Mouse (Mus musculus) mouse trophoblast stem cell (cell line): Measurements from ENCODE around the gene Siva1.

Source experiments
- in situ Hi-C, 2 experiments: fragments of 300-500 bp; cut with MseI, MboI; formaldehyde crosslinking; loops; 2 replicates in 1 of 2; 3 replicates in 1 of 2; pipeline ENCODE4 v1.15.1; 2025

Gene Siva1

GRCm38 (mm10) chr12:112644180-112644854 lies at the start of gene Siva1:
Siva1 (plus strand) TSS chr12:112644679.
- in situ Hi-C loops = no loop called here

GRCm38 (mm10) chr12:112594989-112595388 lies 49.5 kb upstream of the Siva1 start:
- in situ Hi-C loops = no loop called here

GRCm38 (mm10) chr12:112595626-112596025 lies 48.9 kb upstream of the Siva1 start:
- in situ Hi-C loops = no loop called here

GRCm38 (mm10) chr12:112596454-112596853 lies 48.0 kb upstream of the Siva1 start:
- in situ Hi-C loops = no loop called here

GRCm38 (mm10) chr12:112596891-112597500 lies 47.5 kb upstream of the Siva1 start:
- in situ Hi-C loops = no loop called here

GRCm38 (mm10) chr12:112597618-112598017 lies 46.9 kb upstream of the Siva1 start:
- in situ Hi-C loops = no loop called here

- in situ Hi-C loops = no loop called here
These were observed 45.3 kb upstream of the Siva1 start for GRCm38 (mm10) chr12:112599198-112599597.

GRCm38 (mm10) chr12:112599942-112600611 lies 44.4 kb upstream of the Siva1 start:
- in situ Hi-C loops = no loop called here

- in situ Hi-C loops = no loop called here
These were observed 40.5 kb upstream of the Siva1 start for GRCm38 (mm10) chr12:112604022-112604421.

GRCm38 (mm10) chr12:112604709-112605649 lies 39.5 kb upstream of the Siva1 start:
- in situ Hi-C loops = no loop called here

GRCm38 (mm10) chr12:112605766-112606165 lies 38.7 kb upstream of the Siva1 start:
- in situ Hi-C loops = no loop called here

- in situ Hi-C loops = no loop called here
These were observed 37.5 kb upstream of the Siva1 start for GRCm38 (mm10) chr12:112606998-112607397.

GRCm38 (mm10) chr12:112609031-112609430 lies 35.4 kb upstream of the Siva1 start:
- in situ Hi-C loops = no loop called here

- in situ Hi-C loops = loop anchor here (5.0 kb wide), 1 partner anchor 64 kb away; no protein-coding TSS in a partner anchor
These were observed 27.8 kb upstream of the Siva1 start for GRCm38 (mm10) chr12:112616668-112617067.

GRCm38 (mm10) chr12:112617184-112617583 lies 27.3 kb upstream of the Siva1 start:
- in situ Hi-C loops = loop anchor here (5.0 kb wide), 1 partner anchor 65 kb away; no protein-coding TSS in a partner anchor

GRCm38 (mm10) chr12:112617898-112618380 lies 26.5 kb upstream of the Siva1 start:
- in situ Hi-C loops = loop anchor here (5.0 kb wide), 1 partner anchor 66 kb away; no protein-coding TSS in a partner anchor

GRCm38 (mm10) chr12:112618981-112619685 lies 25.3 kb upstream of the Siva1 start:
- in situ Hi-C loops = loop anchor here (5.0 kb wide), 1 partner anchor 67 kb away; no protein-coding TSS in a partner anchor

GRCm38 (mm10) chr12:112619686-112620353 lies 24.7 kb upstream of the Siva1 start, which contains the start of gene Adssl1:
Adssl1 (plus strand) TSS chr12:112620045.
- in situ Hi-C loops = loop anchor here (5.0 kb wide), 1 partner anchor 68 kb away; no protein-coding TSS in a partner anchor

- in situ Hi-C loops = no loop called here
These were observed 24.0 kb upstream of the Siva1 start for GRCm38 (mm10) chr12:112620354-112621061.
